Mouse (Mus musculus): Measurements from ENCODE around the gene Cnpy2. TPM values are rescaled to one million over a fixed set of nuclear protein-coding genes. Genes with fewer than 3 reads are reported as not detected.
A peak's percentile ranks its signal among the peaks of the same experiment; 100 is the strongest.

Cnpy2 gene
- polyA plus RNA-seq, 1 experiment from 2014 or later = 184 TPM

DNA sequence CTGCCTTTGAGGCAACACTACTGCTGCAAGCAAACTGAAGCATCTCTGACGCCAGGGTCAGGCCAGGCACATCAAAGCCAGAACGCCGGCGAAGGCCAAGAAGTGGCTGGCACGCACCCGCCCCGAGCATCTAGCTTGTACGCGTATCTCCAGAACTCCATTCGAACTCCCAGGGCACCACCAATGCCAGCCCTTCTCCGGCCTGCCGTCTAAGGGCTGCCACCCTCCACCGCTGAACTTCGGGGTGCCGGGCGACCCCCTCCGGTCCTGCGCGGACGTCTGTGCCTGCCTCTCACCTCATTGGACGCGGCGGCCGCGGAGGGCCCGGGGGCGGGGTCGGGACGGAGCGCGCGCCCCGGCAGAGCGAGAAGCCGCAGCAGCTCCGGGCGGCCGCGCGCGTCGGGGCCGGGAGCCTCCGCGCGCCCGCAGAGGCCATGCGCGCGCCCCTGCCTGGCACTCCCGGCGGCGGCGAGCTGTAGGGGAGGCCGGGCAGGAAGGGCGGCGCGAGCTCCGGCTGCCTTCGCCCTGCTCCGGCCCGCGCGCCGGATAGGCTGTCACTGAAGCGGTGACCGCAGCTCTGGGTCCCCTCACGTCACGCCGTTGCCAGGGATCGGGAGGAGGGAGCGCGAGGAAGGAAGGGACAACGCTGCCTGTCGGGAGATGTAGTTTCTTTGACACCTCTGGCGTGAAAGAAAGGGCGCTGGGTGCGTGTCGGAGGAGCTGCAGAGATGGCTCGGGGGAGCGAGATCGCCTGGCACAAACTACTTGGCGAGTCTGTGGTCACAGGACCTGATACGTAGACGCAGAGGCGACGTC lies 46.4 kb downstream of the Cnpy2 start, which contains the start of gene Coq10a:
Coq10a (minus strand) TSS at position 596 of the 816 bp plus-strand sequence.
- Histone ChIP-seq H3K27me3 (ENCODE audit: control insufficient read depth, insufficient read depth, low read length) (no peaks in the 10 kb centered on the region), H3K27ac (ENCODE audit: low read length) (peak within 1 kb of the TSS; percentile 95), H3K9ac (ENCODE audit: low read length) (peak within 1 kb of the TSS; percentile 85), H3K4me3 (ENCODE audit: low read length) (peak within 1 kb of the TSS; percentile 85), H3K9me3 (replicated peaks; ENCODE audit: control insufficient read depth, low read length) (no peaks in the 10 kb centered on the region), H3K4me2 (ENCODE audit: low read depth, low read length) (peak within 1 kb of the TSS; percentile 97), H3K36me3 (ENCODE audit: control insufficient read depth, insufficient read depth) (peaks cover 8% of the 10 kb centered on the region; the same call in 1 of the 2 replicates), H3K4me1 (ENCODE audit: control insufficient read depth, insufficient read depth, low read length) (peaks cover 18% of the 10 kb centered on the region)
- peak; percentile 91 for ATAC-seq (replicated peaks; ENCODE audit: extremely low read depth, insufficient read depth, low FRiP score)
- under 1% methylated on average over 78 of the region's 87 CpGs for WGBS

- H3K36me3 ChIP-seq (ENCODE audit: control insufficient read depth, insufficient read depth) = peaks cover 5% of the 10 kb centered on the region; the same call in 1 of the 2 replicates
- H3K4me3 ChIP-seq (ENCODE audit: low read length) = peak overlapping the region; percentile 85
- peak overlapping the region; percentile 85 for H3K9ac ChIP-seq (ENCODE audit: low read length)
- H3K27me3 ChIP-seq (ENCODE audit: control insufficient read depth, insufficient read depth, low read length) = no peaks in the 10 kb centered on the region
- peaks cover under 1% of the 10 kb centered on the region for H3K9me3 ChIP-seq (replicated peaks; ENCODE audit: control insufficient read depth, low read length)
- no peak for ATAC-seq (replicated peaks; ENCODE audit: extremely low read depth, insufficient read depth, low FRiP score)
- peak overlapping the region; percentile 97 for H3K4me2 ChIP-seq (ENCODE audit: low read depth, low read length)
- 6% methylated on average over 9 of the region's 9 CpGs for WGBS
- peaks cover 18% of the 10 kb centered on the region for H3K4me1 ChIP-seq (ENCODE audit: control insufficient read depth, insufficient read depth, low read length)
- H3K27ac ChIP-seq (ENCODE audit: low read length) = peak overlapping the region; percentile 95
These were observed 46.9 kb downstream of the Cnpy2 start for GRCm38 (mm10) chr10:128369218-128369543.

GRCm38 (mm10) chr10:128369599-128369998 lies 47.3 kb downstream of the Cnpy2 start:
- no peaks in the 10 kb centered on the region for H3K27me3 ChIP-seq (ENCODE audit: control insufficient read depth, insufficient read depth, low read length)
- peak overlapping the region; percentile 85 for H3K9ac ChIP-seq (ENCODE audit: low read length)
- H3K36me3 ChIP-seq (ENCODE audit: control insufficient read depth, insufficient read depth) = peaks cover 4% of the 10 kb centered on the region; the same call in 1 of the 2 replicates
- peaks cover 4% of the 10 kb centered on the region for H3K9me3 ChIP-seq (replicated peaks; ENCODE audit: control insufficient read depth, low read length)
- H3K27ac ChIP-seq (ENCODE audit: low read length) = peak overlapping the region; percentile 95
- H3K4me3 ChIP-seq (ENCODE audit: low read length) = peak overlapping the region; percentile 85
- 78% methylated on average over 6 of the region's 6 CpGs for WGBS
- H3K4me1 ChIP-seq (ENCODE audit: control insufficient read depth, insufficient read depth, low read length) = peaks cover 18% of the 10 kb centered on the region
- no peak for ATAC-seq (replicated peaks; ENCODE audit: extremely low read depth, insufficient read depth, low FRiP score)
- H3K4me2 ChIP-seq (ENCODE audit: low read depth, low read length) = peak overlapping the region; percentile 97

- no peak overlapping the region for H3K27ac ChIP-seq (ENCODE audit: low read length)
- H3K4me2 ChIP-seq (ENCODE audit: low read depth, low read length) = no peak overlapping the region
- H3K36me3 ChIP-seq (ENCODE audit: control insufficient read depth, insufficient read depth) = peaks cover 1% of the 10 kb centered on the region; the same call in 1 of the 2 replicates
- H3K9ac ChIP-seq (ENCODE audit: low read length) = no peak overlapping the region
- H3K4me3 ChIP-seq (ENCODE audit: low read length) = no peak overlapping the region
- H3K9me3 ChIP-seq (replicated peaks; ENCODE audit: control insufficient read depth, low read length) = peaks cover 4% of the 10 kb centered on the region
- no peaks in the 10 kb centered on the region for H3K27me3 ChIP-seq (ENCODE audit: control insufficient read depth, insufficient read depth, low read length)
- H3K4me1 ChIP-seq (ENCODE audit: control insufficient read depth, insufficient read depth, low read length) = peaks cover 18% of the 10 kb centered on the region
- ATAC-seq (replicated peaks; ENCODE audit: extremely low read depth, insufficient read depth, low FRiP score) = no peak
- 67% methylated on average over 5 of the region's 6 CpGs for WGBS
These were observed 47.8 kb downstream of the Cnpy2 start for GRCm38 (mm10) chr10:128370021-128370420.

DNA sequence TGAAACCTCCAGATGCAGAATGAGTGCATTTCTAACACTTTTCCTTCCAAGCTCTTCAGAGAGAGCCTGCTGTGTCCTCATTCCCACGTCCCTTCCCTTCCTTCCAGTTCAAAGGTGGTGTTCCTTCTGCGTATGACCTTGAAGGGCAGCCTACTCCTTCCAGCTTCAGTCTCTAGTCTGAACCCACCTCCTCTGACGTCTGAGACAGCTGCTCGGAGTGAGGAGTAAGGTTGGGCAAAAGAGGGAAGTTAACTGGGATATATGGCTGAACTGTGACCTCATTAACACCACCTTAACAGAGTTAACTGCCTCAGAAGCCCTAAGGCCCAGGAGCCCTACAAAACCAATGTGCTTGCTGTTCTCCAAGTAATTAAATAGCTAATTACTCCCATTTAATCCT lies 48.3 kb downstream of the Cnpy2 start:
- no peak for ATAC-seq (replicated peaks; ENCODE audit: extremely low read depth, insufficient read depth, low FRiP score)
- 60% methylated on average over 4 of the region's 4 CpGs for WGBS

GRCm38 (mm10) chr10:128372142-128372541 lies 49.9 kb downstream of the Cnpy2 start:
- H3K9me3 ChIP-seq (replicated peaks; ENCODE audit: control insufficient read depth, low read length) = peaks cover 4% of the 10 kb centered on the region
- 82% methylated on average over 5 of the region's 5 CpGs for WGBS
- no peaks in the 10 kb centered on the region for H3K36me3 ChIP-seq (ENCODE audit: control insufficient read depth, insufficient read depth)
- no peaks in the 10 kb centered on the region for H3K27me3 ChIP-seq (ENCODE audit: control insufficient read depth, insufficient read depth, low read length)
- H3K4me1 ChIP-seq (ENCODE audit: control insufficient read depth, insufficient read depth, low read length) = peaks cover 23% of the 10 kb centered on the region
- H3K9ac ChIP-seq (ENCODE audit: low read length) = no peak overlapping the region
- ATAC-seq (replicated peaks; ENCODE audit: extremely low read depth, insufficient read depth, low FRiP score) = no peak
- H3K27ac ChIP-seq (ENCODE audit: low read length) = no peak overlapping the region
- H3K4me2 ChIP-seq (ENCODE audit: low read depth, low read length) = no peak overlapping the region
- no peak overlapping the region for H3K4me3 ChIP-seq (ENCODE audit: low read length)

More for the DNA sequence above, 48.3 kb downstream of the Cnpy2 start:
- Histone ChIP-seq H3K4me3 (ENCODE audit: low read length) (no peak overlapping the region), H3K9ac (ENCODE audit: low read length) (no peak overlapping the region), H3K36me3 (ENCODE audit: control insufficient read depth, insufficient read depth) (no peaks in the 10 kb centered on the region), H3K9me3 (replicated peaks; ENCODE audit: control insufficient read depth, low read length) (peaks cover 4% of the 10 kb centered on the region), H3K27ac (ENCODE audit: low read length) (no peak overlapping the region), H3K4me2 (ENCODE audit: low read depth, low read length) (no peak overlapping the region), H3K4me1 (ENCODE audit: control insufficient read depth, insufficient read depth, low read length) (peaks cover 18% of the 10 kb centered on the region), H3K27me3 (ENCODE audit: control insufficient read depth, insufficient read depth, low read length) (no peaks in the 10 kb centered on the region)

DNA sequence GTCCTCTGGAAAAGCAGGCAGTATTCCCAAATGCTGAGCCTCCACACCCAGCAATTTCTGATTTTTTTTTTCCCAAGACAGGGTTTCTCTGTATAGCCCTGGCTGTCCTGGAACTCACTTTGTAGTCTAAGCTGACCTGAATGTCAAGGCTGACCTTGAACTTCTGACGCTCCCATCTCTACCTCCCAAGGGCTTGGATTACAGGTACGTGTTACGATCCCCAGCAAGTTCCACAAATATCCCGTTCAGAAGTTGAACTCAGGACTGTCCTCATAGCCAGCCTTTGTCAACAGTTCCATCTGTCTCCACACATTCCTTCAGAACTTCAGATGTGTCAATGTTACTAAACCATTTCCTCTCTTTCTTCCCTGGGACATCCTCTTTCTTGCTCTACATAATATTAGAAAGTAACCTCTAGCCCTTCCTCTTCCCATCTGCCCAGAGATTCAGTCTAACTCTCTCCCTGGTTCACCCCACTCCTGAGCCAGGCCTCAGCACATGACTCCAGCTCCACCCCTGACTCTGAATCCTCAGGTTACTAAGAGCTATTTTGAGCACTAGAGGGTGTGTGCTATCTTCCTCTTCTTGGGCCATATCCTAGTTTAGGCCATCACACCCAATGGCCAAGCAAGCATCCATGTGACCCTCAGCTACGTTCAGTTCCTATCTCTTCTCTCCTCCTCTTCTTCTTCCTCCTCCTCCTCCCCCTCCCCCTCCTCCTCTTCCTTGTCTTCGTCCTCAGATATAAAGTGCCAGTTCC lies 50.9 kb downstream of the Cnpy2 start:
- Histone ChIP-seq H3K27ac (ENCODE audit: low read length) (peak overlapping the region; percentile 53), H3K4me3 (ENCODE audit: low read length) (no peak overlapping the region)
- WGBS = 47% methylated on average over 6 of the region's 6 CpGs

DNA sequence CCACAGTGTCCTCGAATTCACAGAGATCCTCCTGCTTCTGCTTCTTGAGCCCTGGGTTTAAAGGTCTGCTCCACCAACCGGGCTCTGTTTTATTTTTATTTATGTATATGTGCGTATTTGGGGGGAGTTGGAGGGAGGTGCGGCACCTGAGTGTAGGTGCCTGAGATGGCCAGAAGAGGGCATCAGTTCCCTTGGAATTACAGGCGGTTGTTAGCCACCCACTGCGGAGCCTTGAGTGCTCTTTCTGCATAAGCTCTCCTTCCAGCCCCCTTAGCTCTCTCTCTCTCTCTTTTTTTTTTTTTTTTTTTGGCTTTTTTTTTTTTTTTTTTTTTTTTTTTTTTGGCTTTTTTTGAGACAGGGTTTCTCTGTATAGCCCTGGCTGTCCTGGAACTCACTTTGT lies 52.1 kb downstream of the Cnpy2 start:
- H3K27ac ChIP-seq (ENCODE audit: low read length) = no peak overlapping the region
- no peaks in the 10 kb centered on the region for H3K27me3 ChIP-seq (ENCODE audit: control insufficient read depth, insufficient read depth, low read length)
- H3K4me1 ChIP-seq (ENCODE audit: control insufficient read depth, insufficient read depth, low read length) = peaks cover 21% of the 10 kb centered on the region
- no peak overlapping the region for H3K4me3 ChIP-seq (ENCODE audit: low read length)
- 80% methylated on average over 6 of the region's 6 CpGs for WGBS
- no peak overlapping the region for H3K4me2 ChIP-seq (ENCODE audit: low read depth, low read length)
- H3K9me3 ChIP-seq (replicated peaks; ENCODE audit: control insufficient read depth, low read length) = peaks cover 4% of the 10 kb centered on the region
- peaks cover 6% of the 10 kb centered on the region; the same call in 1 of the 2 replicates for H3K36me3 ChIP-seq (ENCODE audit: control insufficient read depth, insufficient read depth)
- H3K9ac ChIP-seq (ENCODE audit: low read length) = no peak overlapping the region
- ATAC-seq (replicated peaks; ENCODE audit: extremely low read depth, insufficient read depth, low FRiP score) = no peak

More for the DNA sequence above, 50.9 kb downstream of the Cnpy2 start:
- H3K27me3 ChIP-seq (ENCODE audit: control insufficient read depth, insufficient read depth, low read length) = no peaks in the 10 kb centered on the region
- no peak overlapping the region for H3K9ac ChIP-seq (ENCODE audit: low read length)
- H3K4me2 ChIP-seq (ENCODE audit: low read depth, low read length) = no peak overlapping the region
- H3K4me1 ChIP-seq (ENCODE audit: control insufficient read depth, insufficient read depth, low read length) = peaks cover 18% of the 10 kb centered on the region
- H3K9me3 ChIP-seq (replicated peaks; ENCODE audit: control insufficient read depth, low read length) = peaks cover 4% of the 10 kb centered on the region
- no peaks in the 10 kb centered on the region for H3K36me3 ChIP-seq (ENCODE audit: control insufficient read depth, insufficient read depth)
- ATAC-seq (replicated peaks; ENCODE audit: extremely low read depth, insufficient read depth, low FRiP score) = no peak

DNA sequence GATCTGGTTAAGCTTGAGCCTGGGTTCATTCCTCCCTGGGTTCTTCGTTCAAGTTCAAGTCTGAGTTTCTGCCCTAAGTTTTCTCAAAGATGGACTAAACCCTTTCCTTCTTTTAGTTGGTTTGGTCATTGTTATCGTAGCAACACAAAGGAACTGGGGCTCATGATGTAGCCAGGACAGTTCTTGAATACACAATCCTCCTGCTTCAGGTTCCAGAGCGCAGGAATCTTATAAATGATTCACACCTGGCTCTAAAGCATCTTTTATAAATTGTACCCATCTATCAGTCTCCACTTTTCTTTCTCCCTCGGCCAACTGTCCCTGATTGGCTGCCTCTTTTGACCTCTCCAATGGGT lies 53.8 kb downstream of the Cnpy2 start:
- H3K9me3 ChIP-seq (replicated peaks; ENCODE audit: control insufficient read depth, low read length) = peaks cover 4% of the 10 kb centered on the region
- WGBS = 55% methylated on average over 4 of the region's 4 CpGs
- peak overlapping the region; percentile 93 for H3K4me2 ChIP-seq (ENCODE audit: low read depth, low read length)
- peak overlapping the region; percentile 99 for H3K9ac ChIP-seq (ENCODE audit: low read length)
- ATAC-seq (replicated peaks; ENCODE audit: extremely low read depth, insufficient read depth, low FRiP score) = no peak
- H3K4me3 ChIP-seq (ENCODE audit: low read length) = peak overlapping the region; percentile 95
- no peaks in the 10 kb centered on the region for H3K27me3 ChIP-seq (ENCODE audit: control insufficient read depth, insufficient read depth, low read length)
- H3K36me3 ChIP-seq (ENCODE audit: control insufficient read depth, insufficient read depth) = peaks cover 15% of the 10 kb centered on the region
- peak overlapping the region; percentile 93 for H3K27ac ChIP-seq (ENCODE audit: low read length)
- peaks cover 18% of the 10 kb centered on the region for H3K4me1 ChIP-seq (ENCODE audit: control insufficient read depth, insufficient read depth, low read length)

All from heart, embryonic 16.5 days (tissue).